Mouse (Mus musculus) MEL (cell line): ENCODE data around the gene Pomgnt1.

Source experiments
- BHLHE40 ChIP-seq: IDR thresholded peaks from 2 replicates; pipeline ENCODE4 v1.6.1; 2012; ENCODE audit warnings: low read depth, mild to moderate bottlenecking, inconsistent platforms, low read length, improper control_type of control experiment, borderline replicate concordance
- CHD1 ChIP-seq: IDR thresholded peaks from 2 replicates; pipeline ENCODE4 v1.6.1; 2012; ENCODE audit warnings: low read depth, mild to moderate bottlenecking, inconsistent platforms, low read length, improper control_type of control experiment
- CHD2 ChIP-seq: IDR thresholded peaks from 2 replicates; pipeline ENCODE4 v1.6.1; 2011; ENCODE audit warnings: low read length, improper control_type of control experiment
- CTCF ChIP-seq, 3 experiments: IDR thresholded peaks in 2 of 3; conservative IDR thresholded peaks in 1 of 3; 2 replicates each; pipeline ENCODE4 v1.5.1; 2011 to 2012; ENCODE audit warnings: low read length in 3 of 3, low read depth in 2 of 3, mild to moderate bottlenecking in 2 of 3, improper control_type of control experiment in 1 of 3, inconsistent platforms in 1 of 3, mixed read lengths in 1 of 3, moderate library complexity in 1 of 3; ENCODE audit not compliant: control insufficient read depth in 1 of 3, insufficient read depth in 1 of 3, poor library complexity in 1 of 3, severe bottlenecking in 1 of 3
- E2F4 ChIP-seq: IDR thresholded peaks from 2 replicates; pipeline ENCODE4 v1.6.1; 2011; ENCODE audit warnings: low read depth, low read length, improper control_type of control experiment, borderline replicate concordance
- EP300 ChIP-seq, 2 experiments: IDR thresholded peaks; 2 replicates each; pipeline ENCODE4 v1.6.1; 2011; ENCODE audit warnings: improper control_type of control experiment in 2 of 2, low read length in 2 of 2, low read depth in 1 of 2, mild to moderate bottlenecking in 1 of 2
- ETS1 ChIP-seq: IDR thresholded peaks from 2 replicates; pipeline ENCODE4 v1.6.1; 2012; ENCODE audit warnings: low read depth, mild to moderate bottlenecking, inconsistent platforms, low read length, improper control_type of control experiment, moderate library complexity
- GATA1 ChIP-seq: IDR thresholded peaks from 2 replicates; pipeline ENCODE4 v1.6.1; 2011; ENCODE audit warnings: low read depth, low read length, improper control_type of control experiment
- MXI1 ChIP-seq: IDR thresholded peaks from 2 replicates; pipeline ENCODE4 v1.6.1; 2011; ENCODE audit warnings: mild to moderate bottlenecking, low read depth, low read length, improper control_type of control experiment
- POLR2A ChIP-seq, 2 experiments: IDR thresholded peaks; 2 replicates each; pipeline ENCODE4 v1.6.1; 2011 to 2012; ENCODE audit warnings: low read length in 2 of 2, mild to moderate bottlenecking in 2 of 2, control low read depth in 1 of 2, improper control_type of control experiment in 1 of 2, low read depth in 1 of 2, moderate library complexity in 1 of 2; ENCODE audit not compliant: control insufficient read depth in 1 of 2, insufficient read depth in 1 of 2, poor library complexity in 1 of 2
- POLR2AphosphoS2 ChIP-seq: IDR thresholded peaks from 2 replicates; pipeline ENCODE4 v1.6.1; 2011; ENCODE audit warnings: low read length, improper control_type of control experiment
- POLR2AphosphoS5 ChIP-seq: IDR thresholded peaks from 2 replicates; pipeline ENCODE4 v1.6.1; 2012; ENCODE audit warnings: low read depth, borderline replicate concordance, mild to moderate bottlenecking, inconsistent platforms, low read length, moderate library complexity, mixed read lengths
- SIN3A ChIP-seq: IDR thresholded peaks from 2 replicates; pipeline ENCODE4 v1.6.1; 2012; ENCODE audit warnings: low read length, improper control_type of control experiment, inconsistent platforms
- ZNF384 ChIP-seq: IDR thresholded peaks from 2 replicates; pipeline ENCODE4 v1.6.1; 2012; ENCODE audit warnings: low read depth, mild to moderate bottlenecking, inconsistent platforms, low read length, improper control_type of control experiment

- no peak for TF ChIP-seq SIN3A
- no peak for TF ChIP-seq EP300 (IDR thresholded peaks at IDR 0.05; ENCODE audit: low read depth in 1 of 2, low read length in 2 of 2)
- TF ChIP-seq BHLHE40: no peak
- TF ChIP-seq MXI1: no peak
- TF ChIP-seq POLR2AphosphoS5: no peak
- no peak for TF ChIP-seq CTCF (IDR thresholded peaks at IDR 0.05 in 2 of 3, conservative IDR thresholded peaks at IDR 0.05 in 1 of 3; ENCODE audit: control insufficient read depth in 1 of 3, insufficient read depth in 1 of 3, low read depth in 2 of 3, low read length in 3 of 3, poor library complexity in 1 of 3, severe bottlenecking in 1 of 3)
- no peak for TF ChIP-seq CHD2
- no peak for TF ChIP-seq POLR2AphosphoS2
- TF ChIP-seq ZNF384: no peak
- 0 out of 2 replicates have a peak, but pooled peaks have one; percentile 16 for TF ChIP-seq GATA1
- no peak for TF ChIP-seq POLR2A (IDR thresholded peaks at IDR 0.05; ENCODE audit: control insufficient read depth in 1 of 2, insufficient read depth in 1 of 2, low read depth in 1 of 2, low read length in 2 of 2, poor library complexity in 1 of 2)
- no peak for TF ChIP-seq ETS1
- no peak for TF ChIP-seq CHD1
- TF ChIP-seq E2F4: no peak
Observed at GRCm38 (mm10) chr4:116174466-116175116, 51.0 kb downstream of the Pomgnt1 start.
